Mouse (Mus musculus) ES-E14 (cell line): ENCODE measurements around the gene Parp2. TPM values are rescaled to one million over a fixed set of nuclear protein-coding genes. Genes with fewer than 3 reads are reported as not detected.

ENCODE experiments used
- DNase-seq: peaks from one replicate; pipeline ENCODE4 v3.0.0-alpha.2; 2013; ENCODE audit warnings: low read depth, low spot score
- H3K27ac ChIP-seq: 2 replicates; pipeline ENCODE4 v1.5.1; 2012; ENCODE audit warnings: low read depth, mild to moderate bottlenecking, low read length, moderate library complexity, mixed read lengths; ENCODE audit not compliant: poor library complexity, insufficient read depth, severe bottlenecking
- H3K36me3 ChIP-seq: 2 replicates; pipeline ENCODE4 v1.6.1; 2012; ENCODE audit warnings: mild to moderate bottlenecking, low read length, moderate library complexity, mixed read lengths; ENCODE audit not compliant: control insufficient read depth, poor library complexity, insufficient read depth, severe bottlenecking
- H3K4me1 ChIP-seq, 2 experiments: fragments of 150-350 bp in 1 of 2; sonication (generic) in 1 of 2; 2 replicates each; pipeline ENCODE4 v1.6.1; 2012; ENCODE audit warnings: low read length in 2 of 2, mild to moderate bottlenecking in 1 of 2, mixed read lengths in 1 of 2; ENCODE audit not compliant: control insufficient read depth in 2 of 2, insufficient read depth in 2 of 2, poor library complexity in 1 of 2
- H3K4me3 ChIP-seq, 2 experiments: fragments of 150-350 bp in 1 of 2; sonication (generic) in 1 of 2; 2 replicates each; pipeline ENCODE4 v1.5.1; 2012; ENCODE audit warnings: low read length in 2 of 2, low read depth in 1 of 2, mild to moderate bottlenecking in 1 of 2, mixed read lengths in 1 of 2; ENCODE audit not compliant: insufficient read depth in 1 of 2, poor library complexity in 1 of 2, severe bottlenecking in 1 of 2
- H3K9ac ChIP-seq: 2 replicates; pipeline ENCODE4 v1.6.1; 2012; ENCODE audit warnings: low read depth, mild to moderate bottlenecking, low read length, mixed read lengths; ENCODE audit not compliant: poor library complexity, insufficient read depth, severe bottlenecking
- H3K9me3 ChIP-seq: fragments of 150-350 bp; sonication (generic); 2 replicates; pipeline ENCODE4 v1.6.1; 2012; ENCODE audit warnings: low read depth, mild to moderate bottlenecking, low read length; ENCODE audit not compliant: control insufficient read depth, insufficient read depth
- CHD2 ChIP-seq: IDR thresholded peaks from 2 replicates; pipeline ENCODE4 v1.6.1; 2014; ENCODE audit warnings: mild to moderate bottlenecking, low read depth, low read length, inconsistent platforms
- HCFC1 ChIP-seq: IDR thresholded peaks from 2 replicates; pipeline ENCODE4 v1.6.1; 2012; ENCODE audit warnings: low read length, inconsistent platforms, borderline replicate concordance; ENCODE audit not compliant: insufficient read depth
- MAFK ChIP-seq: IDR thresholded peaks from 2 replicates; pipeline ENCODE4 v1.6.1; 2014; ENCODE audit warnings: mild to moderate bottlenecking, low read depth, low read length, inconsistent platforms; ENCODE audit not compliant: insufficient read depth
- ZC3H11A ChIP-seq: IDR thresholded peaks from 2 replicates; pipeline ENCODE4 v1.6.1; 2012; ENCODE audit warnings: low read depth, mild to moderate bottlenecking, inconsistent platforms, low read length, borderline replicate concordance
- ZNF384 ChIP-seq: IDR thresholded peaks from 2 replicates; pipeline ENCODE4 v1.6.1; 2012; ENCODE audit warnings: low read depth, low read length, inconsistent platforms
- in situ Hi-C, 2 experiments: fragments of 600-800 bp; cut with MboI; formaldehyde crosslinking; loops; one replicate each; pipeline ENCODE4 v1.15.1; 2025; ENCODE audit warnings: low sequenced_read_pairs in 2 of 2, inconsistent platforms in 1 of 2; ENCODE audit not compliant: unreplicated experiment in 2 of 2
- total RNA-seq: library from RNA; depleted of rRNA; stranded (reverse); fragments of 300-350 nt; gene quantifications from 2 replicates; pipeline ENCODE4 v1.2.3, GENCODE M21; 2012

The Parp2 gene
- total RNA-seq, 1 experiment = 44.7 TPM

- in situ Hi-C loops = no loop called here
- Histone ChIP-seq H3K4me3 (no peak overlapping the region), H3K9me3 (no peaks in the 10 kb centered on the region), H3K9ac (no peak overlapping the region), H3K27ac (peak overlapping the region; percentile 8; the same call in 1 of the 2 replicates), H3K36me3 (peaks cover 13% of the 10 kb centered on the region), H3K4me1 (peaks cover 1 to 6% of the 10 kb centered on the region in 2 experiments; a peak in 3 of 4 replicates)
- TF ChIP-seq ZNF384 = no peak
- TF ChIP-seq MAFK = no peak
- TF ChIP-seq HCFC1 = no peak
- no peak for TF ChIP-seq CHD2
- DNase-seq = no peak
Measured at GRCm38 (mm10) chr14:50782166-50782565, 25.5 kb upstream of the Parp2 start.

GRCm38 (mm10) chr14:50784391-50785250, 23.0 kb upstream of the Parp2 start:
- Histone ChIP-seq H3K9ac (peak overlapping the region; percentile 77), H3K27ac (peak overlapping the region; percentile 28), H3K9me3 (no peaks in the 10 kb centered on the region), H3K36me3 (peaks cover 6% of the 10 kb centered on the region), H3K4me3 (peak overlapping the region; percentile 83), H3K4me1 (peaks cover 1 to 6% of the 10 kb centered on the region in 2 experiments; a peak in 3 of 4 replicates)
- DNase-seq = no peak
- in situ Hi-C loops = no loop called here
- TF ChIP-seq MAFK (no peak), HCFC1 (no peak), ZNF384 (no peak), CHD2 (no peak), ZC3H11A (no peak)

- peak; percentile 89 for DNase-seq
- peak within 1 kb of the TSS; percentile 28 for H3K27ac ChIP-seq
- no peaks in the 10 kb centered on the region for H3K9me3 ChIP-seq
- H3K36me3 ChIP-seq = peaks cover 9% of the 10 kb centered on the region
- in situ Hi-C loops = no loop called here
- peak within 1 kb of the TSS; percentile 83 for H3K4me3 ChIP-seq
- TF ChIP-seq CHD2 (no peak), ZC3H11A (no peak), MAFK (no peak), HCFC1 (no peak), ZNF384 (no peak)
- peak within 1 kb of the TSS; percentile 77 for H3K9ac ChIP-seq
- peaks cover 1 to 6% of the 10 kb centered on the region in 2 experiments; a peak in 3 of 4 replicates for H3K4me1 ChIP-seq
Measured at GRCm38 (mm10) chr14:50785251-50785637, 22.4 kb upstream of the Parp2 start, which contains the start of gene Ttc5. Gene Ttc5 (minus strand): TSS chr14:50785519.

GRCm38 (mm10) chr14:50788157-50788556, 19.5 kb upstream of the Parp2 start:
- no peak overlapping the region for H3K9ac ChIP-seq
- no peak for DNase-seq
- H3K4me3 ChIP-seq = no peak overlapping the region
- H3K36me3 ChIP-seq = peaks cover 12% of the 10 kb centered on the region
- TF ChIP-seq CHD2 (no peak), HCFC1 (no peak), ZC3H11A (no peak), MAFK (no peak), ZNF384 (no peak)
- in situ Hi-C loops = no loop called here
- peaks cover 1 to 2% of the 10 kb centered on the region in 2 experiments; a peak in 3 of 4 replicates for H3K4me1 ChIP-seq
- H3K9me3 ChIP-seq = no peaks in the 10 kb centered on the region
- H3K27ac ChIP-seq = no peak overlapping the region
